Mouse (Mus musculus) megakaryocyte, embryonic 14.5 days (primary cell): ENCODE measurements around the gene Akip1. TPM values are rescaled to one million over a fixed set of nuclear protein-coding genes. Genes with fewer than 3 reads are reported as not detected.

ENCODE experiments used
- H3K27me3 ChIP-seq: replicated peaks from 2 replicates; pipeline ENCODE3; 2012; ENCODE audit warnings: inconsistent platforms
- H3K36me3 ChIP-seq: replicated peaks from 2 replicates; pipeline ENCODE3; 2012; ENCODE audit warnings: low read length, inconsistent platforms, mixed read lengths
- H3K4me1 ChIP-seq: 2 replicates; pipeline ENCODE4 v1.6.1; 2012; ENCODE audit warnings: inconsistent platforms
- H3K4me3 ChIP-seq: replicated peaks from 2 replicates; pipeline ENCODE3; 2012; ENCODE audit warnings: moderate library complexity, mild to moderate bottlenecking, inconsistent platforms
- H3K9me3 ChIP-seq: 2 replicates; pipeline ENCODE4 v1.6.1; 2012; ENCODE audit warnings: inconsistent platforms
- FLI1 ChIP-seq: IDR thresholded peaks from 2 replicates; pipeline ENCODE4 v1.6.1; 2012; ENCODE audit warnings: low read length, inconsistent platforms, mixed read lengths
- GATA1 ChIP-seq: IDR thresholded peaks from 3 replicates; pipeline ENCODE4 v1.6.1; 2012; ENCODE audit warnings: mixed read lengths, low read length, inconsistent platforms, borderline replicate concordance
- polyA plus RNA-seq: library from polyadenylated mRNA; stranded (reverse); fragments of >175 nt; gene quantifications from 2 replicates; pipeline ENCODE4 v1.2.3, GENCODE M21; 2012; ENCODE audit warnings: low replicate concordance; ENCODE audit not compliant: insufficient read depth

Gene Akip1
- polyA plus RNA-seq, 1 experiment = 38.3 TPM

- H3K4me1 ChIP-seq = no peaks in the 10 kb centered on the region
- H3K4me3 ChIP-seq = no peak within 1 kb of the TSS
- H3K9me3 ChIP-seq = no peaks in the 10 kb centered on the region
- TF ChIP-seq GATA1 = no peak
- H3K27me3 ChIP-seq = peaks cover 19% of the 10 kb centered on the region
- peaks cover 23% of the 10 kb centered on the region for H3K36me3 ChIP-seq
Observed at GRCm38 (mm10) chr7:109731626-109732025, 28.1 kb downstream of the Akip1 start, which contains the start of gene Ascl3. Ascl3 (minus strand) TSS chr7:109731726.

GRCm38 (mm10) chr7:109734806-109735205 lies 31.3 kb downstream of the Akip1 start:
- Histone ChIP-seq H3K4me3 (no peak overlapping the region), H3K9me3 (no peaks in the 10 kb centered on the region), H3K27me3 (peaks cover 5% of the 10 kb centered on the region), H3K4me1 (no peaks in the 10 kb centered on the region), H3K36me3 (peaks cover 55% of the 10 kb centered on the region)
- TF ChIP-seq GATA1 (no peak), FLI1 (no peak)

DNA sequence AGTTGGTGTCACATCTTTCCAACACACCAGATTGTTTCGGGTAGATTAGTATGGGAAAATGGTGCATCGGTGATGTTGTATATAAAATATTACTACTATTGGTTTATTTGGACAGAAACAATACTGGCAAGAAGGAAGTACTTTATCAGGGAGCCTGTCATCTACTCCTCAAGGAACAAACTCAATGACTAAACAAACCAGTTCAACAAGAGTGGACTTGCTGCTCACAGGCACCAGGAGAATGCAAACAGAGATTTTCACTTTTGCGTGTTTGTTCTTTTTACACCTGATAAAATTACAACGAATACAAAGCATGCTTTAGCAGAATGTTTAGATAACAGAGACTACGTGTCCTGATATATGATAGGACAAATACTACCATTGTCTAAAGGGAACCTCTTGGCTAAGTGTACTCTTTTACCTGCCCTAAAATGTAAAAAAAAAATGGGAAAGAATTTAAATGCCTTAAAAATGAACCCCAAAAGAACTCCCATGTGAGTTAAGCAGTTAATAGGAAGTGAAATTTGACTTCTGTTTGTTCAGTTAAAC lies 36.4 kb downstream of the Akip1 start:
- Histone ChIP-seq H3K9me3 (no peaks in the 10 kb centered on the region), H3K27me3 (no peaks in the 10 kb centered on the region), H3K4me3 (no peak overlapping the region), H3K4me1 (0 out of 2 replicates have a peak, but pooled peaks cover 3% of the 10 kb centered on the region), H3K36me3 (peaks cover 100% of the 10 kb centered on the region)
- no peak for TF ChIP-seq GATA1
- no peak for TF ChIP-seq FLI1

DNA sequence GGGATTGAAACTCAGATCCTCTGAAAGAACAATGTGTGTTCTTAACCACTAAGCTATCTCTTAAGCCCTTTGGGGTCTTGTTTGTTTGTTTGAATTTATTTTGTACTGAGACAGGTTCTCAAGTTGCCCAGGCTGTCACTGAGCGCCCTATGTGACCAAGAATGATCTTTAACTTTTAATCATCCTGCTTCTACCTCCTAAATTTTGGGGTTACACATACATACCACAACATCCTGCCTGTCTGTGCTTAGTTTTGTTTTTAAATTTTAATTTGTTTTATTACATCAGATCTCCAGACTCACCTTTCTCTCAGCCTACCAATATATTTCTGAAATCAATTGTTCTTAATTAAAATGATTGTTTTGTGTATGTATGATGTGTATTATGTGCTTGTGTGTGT lies 37.6 kb downstream of the Akip1 start:
- Histone ChIP-seq H3K4me1 (0 out of 2 replicates have a peak, but pooled peaks cover 6% of the 10 kb centered on the region), H3K27me3 (no peaks in the 10 kb centered on the region), H3K4me3 (no peak overlapping the region), H3K9me3 (no peaks in the 10 kb centered on the region), H3K36me3 (peaks cover 99% of the 10 kb centered on the region)
- no peak for TF ChIP-seq GATA1
- TF ChIP-seq FLI1 = no peak

DNA sequence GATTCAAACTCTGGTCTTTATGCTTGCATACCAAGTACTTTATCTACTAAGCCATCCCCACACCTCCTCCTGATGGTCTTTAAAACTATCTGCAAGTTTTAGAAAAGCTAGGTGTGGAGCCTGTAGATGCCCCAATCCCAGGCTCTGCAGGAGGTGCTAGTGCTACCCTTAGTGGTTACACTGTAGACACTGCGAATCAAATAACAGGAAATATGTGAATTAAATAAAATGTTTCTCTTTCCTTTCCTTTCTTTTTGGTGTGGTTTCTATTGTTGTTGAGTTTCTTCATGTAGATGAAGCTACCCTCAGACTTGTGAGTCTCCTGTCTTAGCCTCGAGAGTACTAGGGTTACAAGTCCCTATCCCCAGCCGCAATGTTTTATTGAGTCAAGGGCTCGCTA lies 38.2 kb downstream of the Akip1 start:
- Histone ChIP-seq H3K9me3 (no peaks in the 10 kb centered on the region), H3K4me1 (0 out of 2 replicates have a peak, but pooled peaks cover 6% of the 10 kb centered on the region), H3K36me3 (peaks cover 99% of the 10 kb centered on the region), H3K4me3 (no peak overlapping the region), H3K27me3 (no peaks in the 10 kb centered on the region)
- no peak for TF ChIP-seq GATA1
- TF ChIP-seq FLI1 = no peak

GRCm38 (mm10) chr7:109747747-109748146 lies 44.3 kb downstream of the Akip1 start:
- Histone ChIP-seq H3K4me1 (peaks cover 45% of the 10 kb centered on the region), H3K36me3 (peaks cover 73% of the 10 kb centered on the region), H3K27me3 (no peaks in the 10 kb centered on the region), H3K4me3 (no peak overlapping the region), H3K9me3 (no peaks in the 10 kb centered on the region)
- TF ChIP-seq GATA1 (no peak), FLI1 (no peak)

DNA sequence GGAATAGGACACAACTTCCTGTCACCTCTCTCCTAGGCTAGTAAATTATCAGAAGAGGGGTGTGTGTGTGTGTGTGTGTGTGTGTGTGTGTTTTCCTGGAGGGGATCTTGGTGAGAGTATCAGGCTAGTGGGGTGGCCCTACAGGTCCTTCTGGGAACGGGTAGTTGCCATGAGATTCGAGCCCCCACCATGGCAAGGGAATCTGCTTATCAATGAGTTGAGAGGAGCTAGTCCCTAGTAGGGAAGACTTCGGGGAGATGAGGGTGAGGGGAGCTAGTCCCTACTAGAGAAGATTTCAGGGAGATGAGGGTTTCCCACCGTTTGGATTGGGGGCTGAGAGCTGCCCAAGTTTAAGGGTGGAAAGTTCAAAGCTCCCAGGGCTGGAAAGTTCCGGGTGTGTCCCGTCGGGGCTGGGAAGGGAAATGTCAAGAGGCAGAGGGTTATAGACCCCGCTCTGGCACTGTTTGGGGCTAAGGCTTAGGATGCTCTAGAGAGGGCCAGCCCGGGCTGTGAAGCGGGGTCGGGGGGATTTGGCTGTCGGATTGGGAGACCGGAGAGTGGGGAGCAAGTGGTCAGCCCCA lies 48.0 kb downstream of the Akip1 start:
- Histone ChIP-seq H3K4me1 (peaks cover 55% of the 10 kb centered on the region), H3K36me3 (peaks cover 42% of the 10 kb centered on the region), H3K4me3 (peak overlapping the region; percentile 96), H3K27me3 (no peaks in the 10 kb centered on the region), H3K9me3 (peaks cover 5% of the 10 kb centered on the region; the same call in 1 of the 2 replicates)
- TF ChIP-seq FLI1 (no peak), GATA1 (no peak)

DNA sequence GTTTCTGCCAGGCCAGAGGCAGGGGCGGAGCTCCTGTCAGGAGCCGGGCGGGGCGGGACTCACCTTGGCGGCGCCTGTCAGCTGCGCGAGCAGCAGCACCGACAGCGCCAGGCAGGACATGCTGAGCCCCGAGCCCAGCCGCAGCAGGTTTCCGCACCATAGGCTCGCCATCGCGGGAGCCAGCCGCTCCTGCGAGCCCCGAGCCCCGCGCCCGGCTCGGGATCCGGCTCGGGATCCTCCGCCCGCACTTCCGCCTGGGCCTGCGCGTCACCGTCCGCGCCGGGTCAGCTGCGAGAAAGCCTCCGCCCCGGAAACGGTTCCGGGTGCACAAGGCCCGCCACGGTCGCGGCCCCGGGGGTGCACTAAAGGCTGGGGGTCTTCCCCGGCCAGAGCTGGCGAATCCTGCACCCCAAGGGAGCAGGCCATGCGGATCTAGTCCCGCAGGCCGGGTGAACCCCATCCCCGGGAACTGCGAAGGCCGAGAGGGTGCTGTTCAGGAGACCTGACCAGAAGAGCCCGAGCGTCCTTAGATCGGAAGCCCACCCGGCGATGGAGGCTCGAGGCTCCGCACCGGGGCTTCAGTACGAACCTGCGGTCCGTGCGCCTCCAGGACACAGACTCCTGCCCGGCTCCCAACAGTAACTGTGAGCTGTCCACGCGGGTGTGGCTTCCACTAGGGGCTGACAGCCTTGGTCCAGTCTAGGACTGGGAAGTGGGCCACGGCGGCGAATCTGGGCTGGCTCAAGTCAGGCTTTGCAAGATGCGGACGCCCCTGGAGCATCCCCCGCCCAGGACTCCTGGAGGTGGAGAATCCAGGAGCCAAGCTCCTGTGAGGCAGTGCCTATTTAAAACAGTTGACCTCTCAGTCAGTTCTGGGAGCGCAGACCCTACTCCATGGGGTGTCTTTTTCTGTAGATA lies 48.8 kb downstream of the Akip1 start, which contains the start of gene Tmem9b:
TSS of gene Tmem9b (minus strand) at position 868 of the 918 bp plus-strand sequence.
- peak within 1 kb of the TSS; percentile 96 for H3K4me3 ChIP-seq
- H3K4me1 ChIP-seq = peaks cover 49% of the 10 kb centered on the region
- TF ChIP-seq GATA1 (no peak), FLI1 (no peak)
- H3K27me3 ChIP-seq = no peaks in the 10 kb centered on the region
- peaks cover 5% of the 10 kb centered on the region; the same call in 1 of the 2 replicates for H3K9me3 ChIP-seq
- peaks cover 34% of the 10 kb centered on the region for H3K36me3 ChIP-seq

DNA sequence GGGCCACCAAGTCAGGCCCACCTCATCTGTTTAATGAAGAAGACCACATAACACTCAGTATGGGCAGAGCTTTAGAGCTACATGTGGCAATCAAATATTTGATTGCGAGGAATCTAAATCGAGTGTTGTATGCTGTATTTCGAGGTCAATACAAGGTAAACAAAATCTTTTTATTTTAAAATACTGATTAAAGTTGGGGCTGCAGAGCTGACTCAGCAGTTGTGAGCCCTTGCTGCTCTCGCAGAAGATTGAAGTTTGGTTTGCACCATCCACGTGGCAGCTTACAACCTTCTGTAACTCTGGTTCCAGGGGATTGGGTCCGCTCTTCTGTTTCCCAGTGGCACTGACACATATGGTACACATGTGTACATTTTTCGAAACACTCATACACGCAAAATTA lies 50.5 kb downstream of the Akip1 start:
- no peak overlapping the region for H3K4me3 ChIP-seq
- TF ChIP-seq GATA1 = no peak
- peaks cover 18% of the 10 kb centered on the region for H3K36me3 ChIP-seq
- H3K4me1 ChIP-seq = peaks cover 43% of the 10 kb centered on the region
- H3K27me3 ChIP-seq = no peaks in the 10 kb centered on the region
- H3K9me3 ChIP-seq = peaks cover 5% of the 10 kb centered on the region; the same call in 1 of the 2 replicates

DNA sequence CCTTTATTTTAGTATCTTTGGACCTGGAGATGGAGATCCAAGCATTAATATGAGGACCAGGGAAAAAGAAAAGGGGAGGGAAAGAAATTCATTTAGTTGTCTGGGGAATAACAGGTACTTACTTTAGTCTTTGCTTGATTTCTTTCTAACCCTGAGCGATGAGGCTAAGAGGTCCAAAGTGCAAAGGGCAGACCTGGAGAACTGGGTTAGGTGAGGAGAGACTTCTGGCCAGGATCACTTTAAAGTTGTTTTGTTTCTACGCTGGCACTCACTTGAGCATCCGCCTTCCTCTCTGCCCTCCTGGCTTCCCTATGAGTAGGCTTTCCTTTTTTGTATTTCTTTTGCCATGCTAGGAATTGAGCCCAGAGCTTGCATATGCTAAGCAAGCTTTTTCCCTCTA lies 52.8 kb downstream of the Akip1 start:
- peaks cover 34% of the 10 kb centered on the region for H3K4me1 ChIP-seq

More for the DNA sequence above, 52.8 kb downstream of the Akip1 start:
- TF ChIP-seq FLI1 (no peak), GATA1 (no peak)
- H3K36me3 ChIP-seq = peaks cover 6% of the 10 kb centered on the region
- H3K4me3 ChIP-seq = no peak overlapping the region
- peaks cover 5% of the 10 kb centered on the region; the same call in 1 of the 2 replicates for H3K9me3 ChIP-seq
- H3K27me3 ChIP-seq = peaks cover 2% of the 10 kb centered on the region

Other genes with a start within 250 kb of the Akip1 start
- gene Trim66, start 195.6 kb upstream of the Akip1 start, polyA plus RNA-seq = not detected in 2 replicates
- 2,127 and 9,018 TPM in 2 replicates for gene Rpl27a, start 184.5 kb upstream of the Akip1 start, polyA plus RNA-seq
- gene St5, start 85 bp upstream of the Akip1 start, polyA plus RNA-seq = 1.1 and 2.0 TPM in 2 replicates
- gene BC051019, start 20.2 kb downstream of the Akip1 start, polyA plus RNA-seq = 3.4 TPM in 1 of 2 replicates, not detected in the other
- gene Ascl3, start 28.0 kb downstream of the Akip1 start, polyA plus RNA-seq = 1.1 TPM in 1 of 2 replicates, not detected in the other
- 2.3 and 12.5 TPM in 2 replicates for gene Tmem9b, start 49.2 kb downstream of the Akip1 start, polyA plus RNA-seq
- gene Nrip3, start 78.3 kb downstream of the Akip1 start, polyA plus RNA-seq = 0.69 TPM in 1 of 2 replicates, not detected in the other
- gene Scube2, start 162.0 kb downstream of the Akip1 start, polyA plus RNA-seq = not detected in 2 replicates